ENCODE assay signal across 10 mouse cellular contexts in the genomic region with DNA sequence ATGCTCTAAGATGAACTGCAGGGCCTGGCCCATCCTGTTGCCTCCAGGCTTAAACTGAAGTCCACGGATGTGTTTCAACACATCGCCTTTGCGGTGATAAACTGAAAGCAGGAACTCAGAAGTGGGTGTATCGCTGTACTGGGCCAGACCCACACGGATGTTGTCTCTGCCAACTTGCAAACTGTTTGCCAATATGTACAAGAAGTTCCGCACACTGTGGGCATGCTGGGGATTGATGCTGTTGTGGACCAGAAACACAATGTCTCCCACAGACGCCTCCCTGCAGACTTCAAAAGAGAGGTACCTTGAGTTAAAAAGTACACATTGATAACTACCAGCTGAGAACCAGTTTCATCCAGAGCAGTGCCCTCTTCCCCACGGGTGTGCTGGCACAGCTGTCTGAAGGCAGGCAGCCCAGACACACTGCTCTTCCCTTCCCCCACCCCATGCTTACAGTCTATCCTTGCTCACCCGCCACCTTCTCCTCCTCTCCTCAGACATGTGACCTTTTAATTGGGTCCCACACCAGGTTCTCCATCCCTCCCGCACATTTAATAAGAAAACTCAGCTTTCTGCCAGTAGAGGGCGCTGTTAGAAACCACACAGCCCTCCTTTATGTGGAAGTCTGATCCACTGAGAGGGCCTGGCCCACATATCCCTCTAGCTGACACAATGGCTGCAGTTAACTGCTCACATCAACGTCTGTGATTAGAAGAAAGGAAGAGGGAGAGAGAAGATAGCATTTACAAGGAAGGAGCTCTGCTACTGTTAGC. TPM values are rescaled to one million over a fixed set of nuclear protein-coding genes. Genes with fewer than 3 reads are reported as not detected.
A peak's percentile ranks its signal among the peaks of the same experiment; 100 is the strongest.
DNase-seq lines count a peak whose midpoint lies in the region; ATAC-seq lines count a peak whose summit lies in the region.
"Had no signal": no experiment of that assay in that cellular context is flagged by ENCODE, and none has a peak within 500 bp of the region (broad histone marks: within the 10 kb centered on the region; RNA-seq: fewer than 3 reads in every experiment).

No protein-coding gene starts in this region.

- H3K4me1 ChIP-seq in forebrain, embryonic 11.5 days (replicated peaks; ENCODE audit: control insufficient read depth, insufficient read depth, low read length), result no peaks in the 10 kb centered on the region
- H3K4me1 ChIP-seq: neural tube, embryonic 12.5 days had no signal

- no peak for ATAC-seq in CD4-positive, CD25-positive, alpha-beta regulatory T cell, adult 4 months
- peak; percentile 44 for ATAC-seq in forebrain, embryonic 11.5 days (replicated peaks; ENCODE audit: low FRiP score)

- no peak overlapping the region for H3K9ac ChIP-seq in forebrain, embryonic 11.5 days (ENCODE audit: low read length)
- H3K9ac ChIP-seq: neural tube, embryonic 12.5 days had no signal

- no peaks in the 10 kb centered on the region for H3K9me3 ChIP-seq in forebrain, embryonic 11.5 days (ENCODE audit: control insufficient read depth, low read length)
- H3K9me3 ChIP-seq: neural tube, embryonic 12.5 days had no signal

- no peaks in the 10 kb centered on the region for H3K27me3 ChIP-seq in forebrain, embryonic 11.5 days (ENCODE audit: control insufficient read depth, insufficient read depth, low read length)
- H3K27me3 ChIP-seq: neural tube, embryonic 12.5 days had no signal

- H3K4me3 ChIP-seq in forebrain, embryonic 11.5 days (ENCODE audit: low read depth, low read length), result no peak overlapping the region
- H3K4me3 ChIP-seq: neural tube, embryonic 12.5 days had no signal

- H3K36me3 ChIP-seq in forebrain, embryonic 11.5 days (ENCODE audit: control insufficient read depth, insufficient read depth, low read length), result no peaks in the 10 kb centered on the region
- H3K36me3 ChIP-seq: neural tube, embryonic 12.5 days had no signal

- 62% methylated on average over 12 of the region's 12 CpGs for WGBS in forebrain, embryonic 11.5 days

- DNase-seq in CD4-positive, CD25-positive, alpha-beta regulatory T cell, adult 2 months (ENCODE audit: low read depth, low spot score), result peak; percentile 63
- peak; percentile 31 for DNase-seq in ovary, postnatal 14 days (ENCODE audit: low spot score)
- DNase-seq in ovary, postnatal 10 days (ENCODE audit: low spot score), result no peak
- peak; percentile 73 for DNase-seq in forebrain, embryonic 11.5 days (ENCODE audit: low spot score)
- peak; percentile 20 to 64 for DNase-seq in kidney, postnatal 36 days
- peak; percentile 24 for DNase-seq in lung, postnatal 25 days (ENCODE audit: low spot score)
- peak; percentile 23 to 69 for DNase-seq in spleen, postnatal 4 days (ENCODE audit: low spot score in 2 of 2)

- H3K27ac ChIP-seq in forebrain, embryonic 11.5 days (ENCODE audit: low read depth, low read length), result no peak overlapping the region
- H3K27ac ChIP-seq: neural tube, embryonic 12.5 days had no signal

- no peak overlapping the region for H3K4me2 ChIP-seq in forebrain, embryonic 11.5 days (ENCODE audit: low read depth, low read length, severe bottlenecking)
- H3K4me2 ChIP-seq: neural tube, embryonic 12.5 days had no signal

RNA-seq across cellular contexts. Expression of gene Col6a4, which starts 16.1 kb away (rescaled TPM):
- not detected for polyA plus RNA-seq in CD4-positive, CD25-positive, alpha-beta regulatory T cell, adult 4 months (2017; shearing (Covaris generic))
- polyA plus RNA-seq in forebrain, embryonic 11.5 days (2014; fragmentation: Nextera tagmentation; extraction: Ambion mirVana), result 0.32 and 0.53 TPM in 2 replicates
- polyA plus RNA-seq: heart, embryonic 14.5 days had no signal
